Mouse (Mus musculus): ENCODE data around the gene H2afy.

The H2afy gene

GRCm38 (mm10) chr13:56110694-56111531 lies 25.2 kb downstream of the H2afy start:
- DNase-seq, result no peak

- DNase-seq, result no peak
These were observed 26.5 kb downstream of the H2afy start for GRCm38 (mm10) chr13:56109703-56110102.

GRCm38 (mm10) chr13:56108849-56109519 lies 27.2 kb downstream of the H2afy start:
- DNase-seq, result no peak

GRCm38 (mm10) chr13:56104971-56105391 lies 31.2 kb downstream of the H2afy start:
- no peak for DNase-seq

GRCm38 (mm10) chr13:56103796-56104746 lies 32.1 kb downstream of the H2afy start:
- DNase-seq, result peak; percentile 74

GRCm38 (mm10) chr13:56102160-56102559 lies 34.0 kb downstream of the H2afy start:
- no peak for DNase-seq

- no peak for DNase-seq
These were observed 40.5 kb downstream of the H2afy start for GRCm38 (mm10) chr13:56095601-56096195.

- DNase-seq, result no peak
These were observed 41.6 kb downstream of the H2afy start for GRCm38 (mm10) chr13:56094544-56094943.

- no peak for DNase-seq
These were observed 42.5 kb downstream of the H2afy start for GRCm38 (mm10) chr13:56093680-56094079.

GRCm38 (mm10) chr13:56092606-56093005 lies 43.6 kb downstream of the H2afy start:
- no peak for DNase-seq

GRCm38 (mm10) chr13:56090597-56090996 lies 45.6 kb downstream of the H2afy start:
- no peak for DNase-seq

GRCm38 (mm10) chr13:56088602-56089001 lies 47.6 kb downstream of the H2afy start:
- peak; percentile 32 for DNase-seq

- DNase-seq, result no peak
These were observed 48.2 kb downstream of the H2afy start for GRCm38 (mm10) chr13:56087936-56088335.

GRCm38 (mm10) chr13:56084146-56084905 lies 51.8 kb downstream of the H2afy start:
- DNase-seq, result no peak

GRCm38 (mm10) chr13:56081656-56082055 lies 54.5 kb downstream of the H2afy start:
- DNase-seq, result no peak

GRCm38 (mm10) chr13:56079616-56080015 lies 56.5 kb downstream of the H2afy start:
- no peak for DNase-seq

GRCm38 (mm10) chr13:56078724-56079262 lies 57.4 kb downstream of the H2afy start:
- DNase-seq, result no peak

- DNase-seq, result no peak
These were observed 60.2 kb downstream of the H2afy start for GRCm38 (mm10) chr13:56075930-56076329.

- DNase-seq, result no peak
These were observed 63.0 kb downstream of the H2afy start for GRCm38 (mm10) chr13:56073186-56073585.

GRCm38 (mm10) chr13:56072268-56072607 lies 63.9 kb downstream of the H2afy start:
- no peak for DNase-seq

- DNase-seq, result no peak
These were observed 64.4 kb downstream of the H2afy start for GRCm38 (mm10) chr13:56071586-56072267.

All from layer of hippocampus, adult 9-11 months (tissue).